Mouse (Mus musculus): ENCODE results near the gene Znhit3.
A peak's percentile ranks its signal among the peaks of the same experiment; 100 is the strongest.

Znhit3 gene

GRCm38 (mm10) chr11:84916053-84916702, at the start of gene Znhit3:
Znhit3 (minus strand) TSS chr11:84916366.
- peak; percentile 91 for DNase-seq (ENCODE audit: low read depth, low spot score)

GRCm38 (mm10) chr11:84963556-84963955, 47.4 kb upstream of the Znhit3 start:
- no peak for DNase-seq (ENCODE audit: low read depth, low spot score)

GRCm38 (mm10) chr11:84962536-84962935, 46.4 kb upstream of the Znhit3 start:
- DNase-seq (ENCODE audit: low read depth, low spot score) = no peak

GRCm38 (mm10) chr11:84961571-84961970, 45.4 kb upstream of the Znhit3 start:
- DNase-seq (ENCODE audit: low read depth, low spot score) = no peak

GRCm38 (mm10) chr11:84960780-84961179, 44.6 kb upstream of the Znhit3 start:
- DNase-seq (ENCODE audit: low read depth, low spot score) = no peak

- no peak for DNase-seq (ENCODE audit: low read depth, low spot score)
Measured at GRCm38 (mm10) chr11:84960291-84960690, 44.1 kb upstream of the Znhit3 start.

- DNase-seq (ENCODE audit: low read depth, low spot score) = no peak
Measured at GRCm38 (mm10) chr11:84959701-84960181, 43.6 kb upstream of the Znhit3 start.

GRCm38 (mm10) chr11:84959181-84959580, 43.0 kb upstream of the Znhit3 start:
- DNase-seq (ENCODE audit: low read depth, low spot score) = no peak

- no peak for DNase-seq (ENCODE audit: low read depth, low spot score)
Measured at GRCm38 (mm10) chr11:84958271-84958630, 42.1 kb upstream of the Znhit3 start.

- DNase-seq (ENCODE audit: low read depth, low spot score) = no peak
Measured at GRCm38 (mm10) chr11:84957591-84958270, 41.6 kb upstream of the Znhit3 start, which contains the start of gene Car4. Car4 (plus strand) TSS chr11:84957786.

- DNase-seq (ENCODE audit: low read depth, low spot score) = no peak
Measured at GRCm38 (mm10) chr11:84957171-84957570, 41.0 kb upstream of the Znhit3 start.

- DNase-seq (ENCODE audit: low read depth, low spot score) = no peak
Measured at GRCm38 (mm10) chr11:84956400-84956799, 40.2 kb upstream of the Znhit3 start.

- DNase-seq (ENCODE audit: low read depth, low spot score) = no peak
Measured at GRCm38 (mm10) chr11:84952611-84953010, 36.4 kb upstream of the Znhit3 start.

GRCm38 (mm10) chr11:84948526-84948925, 32.4 kb upstream of the Znhit3 start:
- DNase-seq (ENCODE audit: low read depth, low spot score) = no peak

- DNase-seq (ENCODE audit: low read depth, low spot score) = no peak
Measured at GRCm38 (mm10) chr11:84948114-84948513, 31.9 kb upstream of the Znhit3 start.

GRCm38 (mm10) chr11:84947206-84947605, 31.0 kb upstream of the Znhit3 start:
- DNase-seq (ENCODE audit: low read depth, low spot score) = no peak

- DNase-seq (ENCODE audit: low read depth, low spot score) = no peak
Measured at GRCm38 (mm10) chr11:84945841-84946240, 29.7 kb upstream of the Znhit3 start.

GRCm38 (mm10) chr11:84944639-84945435, 28.7 kb upstream of the Znhit3 start:
- no peak for DNase-seq (ENCODE audit: low read depth, low spot score)

GRCm38 (mm10) chr11:84943948-84944347, 27.8 kb upstream of the Znhit3 start:
- no peak for DNase-seq (ENCODE audit: low read depth, low spot score)

GRCm38 (mm10) chr11:84940140-84940539, 24.0 kb upstream of the Znhit3 start:
- DNase-seq (ENCODE audit: low read depth, low spot score) = no peak

GRCm38 (mm10) chr11:84939508-84940053, 23.4 kb upstream of the Znhit3 start:
- DNase-seq (ENCODE audit: low read depth, low spot score) = peak; percentile 63

GRCm38 (mm10) chr11:84932261-84932660, 16.1 kb upstream of the Znhit3 start:
- no peak for DNase-seq (ENCODE audit: low read depth, low spot score)

All from brain, embryonic 18.5 days (tissue).